Mouse (Mus musculus) lung, postnatal 25 days (tissue): Measurements from ENCODE around the gene Ctla4.

Source experiments
- DNase-seq: peaks from one replicate; pipeline ENCODE4 v3.0.0; 2022; ENCODE audit warnings: low spot score

The Ctla4 gene

GRCm38 (mm10) chr1:60866043-60866442, 20.8 kb upstream of the Ctla4 start:
- no peak for DNase-seq

GRCm38 (mm10) chr1:60868333-60869277, 18.2 kb upstream of the Ctla4 start:
- peak; percentile 60 for DNase-seq

- no peak for DNase-seq
Observed at GRCm38 (mm10) chr1:60875267-60875666, 11.5 kb upstream of the Ctla4 start.

DNA sequence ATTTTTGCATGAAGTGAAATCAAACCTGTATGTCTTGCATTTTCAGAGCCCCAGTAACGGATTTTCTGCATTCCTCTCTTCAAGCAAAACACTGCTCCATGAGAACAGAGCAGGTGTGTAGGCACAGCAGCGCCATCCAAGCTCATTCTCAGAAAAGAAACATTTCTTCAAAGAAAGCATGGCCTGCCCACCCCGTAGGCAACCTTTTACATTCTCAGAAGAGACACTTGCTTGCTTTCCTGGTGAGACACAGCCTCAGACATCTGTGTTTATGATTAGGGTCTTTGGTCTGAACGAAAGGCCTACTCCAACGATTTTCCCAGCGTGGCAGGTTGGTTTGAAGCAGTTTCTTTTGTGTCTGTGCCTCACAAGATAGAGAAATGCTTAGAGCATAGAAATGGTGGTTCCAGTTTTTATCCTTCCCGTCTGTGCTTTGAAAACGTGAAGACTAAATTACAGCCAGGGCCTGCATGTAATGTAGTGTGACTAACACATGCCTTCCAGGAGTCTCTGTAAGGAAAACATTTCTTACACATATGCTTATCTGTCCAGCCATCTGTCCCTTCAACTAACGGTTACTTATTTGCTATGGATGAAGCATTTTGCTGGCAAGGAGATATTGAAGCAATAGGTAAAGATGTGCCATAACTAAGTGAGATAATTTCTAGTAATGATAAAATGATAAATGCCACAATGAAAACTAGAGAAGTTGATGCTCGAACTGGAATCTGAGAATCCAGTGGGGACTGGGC, 6.5 kb upstream of the Ctla4 start:
- DNase-seq, result no peak

DNA sequence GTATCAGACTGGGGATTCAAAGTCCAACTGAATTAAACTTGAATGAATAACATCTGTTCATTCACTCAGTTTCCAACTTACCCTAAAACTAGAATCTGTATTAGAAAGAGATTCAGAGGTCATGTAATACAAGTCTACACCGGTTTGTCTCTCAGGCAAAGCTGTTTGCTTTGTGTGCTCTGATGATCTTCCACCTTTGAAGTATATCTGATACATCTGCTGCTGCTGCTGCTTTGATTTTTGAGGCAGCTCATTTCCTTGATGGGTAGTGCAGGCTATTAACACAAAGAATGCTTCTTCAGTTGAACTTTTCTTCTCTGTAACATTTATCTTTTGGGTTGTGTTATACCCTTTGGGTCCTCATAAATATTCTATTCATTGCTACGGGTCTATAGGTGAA, 4.0 kb upstream of the Ctla4 start:
- DNase-seq, result no peak

GRCm38 (mm10) chr1:60883279-60883678, 3.5 kb upstream of the Ctla4 start:
- DNase-seq, result no peak

DNA sequence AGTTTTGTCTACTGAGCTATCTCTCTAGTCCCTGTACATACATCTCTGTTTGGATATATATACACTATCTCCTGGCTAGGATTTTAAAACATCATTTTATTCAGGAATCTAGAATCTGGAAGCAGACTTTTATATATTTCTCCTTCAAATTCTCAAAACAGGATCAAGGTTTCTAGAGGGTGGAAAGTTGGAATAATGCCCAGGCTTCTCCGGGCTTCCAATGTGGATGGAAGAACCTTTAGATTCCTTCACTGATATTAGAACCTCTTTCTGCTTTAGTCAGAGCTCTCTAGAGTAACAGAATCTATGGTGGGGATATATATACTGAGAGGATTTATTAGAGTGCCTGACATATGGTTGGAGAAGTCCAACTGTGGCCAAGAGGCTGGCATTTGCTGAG, 2.2 kb upstream of the Ctla4 start:
- DNase-seq, result no peak

DNA sequence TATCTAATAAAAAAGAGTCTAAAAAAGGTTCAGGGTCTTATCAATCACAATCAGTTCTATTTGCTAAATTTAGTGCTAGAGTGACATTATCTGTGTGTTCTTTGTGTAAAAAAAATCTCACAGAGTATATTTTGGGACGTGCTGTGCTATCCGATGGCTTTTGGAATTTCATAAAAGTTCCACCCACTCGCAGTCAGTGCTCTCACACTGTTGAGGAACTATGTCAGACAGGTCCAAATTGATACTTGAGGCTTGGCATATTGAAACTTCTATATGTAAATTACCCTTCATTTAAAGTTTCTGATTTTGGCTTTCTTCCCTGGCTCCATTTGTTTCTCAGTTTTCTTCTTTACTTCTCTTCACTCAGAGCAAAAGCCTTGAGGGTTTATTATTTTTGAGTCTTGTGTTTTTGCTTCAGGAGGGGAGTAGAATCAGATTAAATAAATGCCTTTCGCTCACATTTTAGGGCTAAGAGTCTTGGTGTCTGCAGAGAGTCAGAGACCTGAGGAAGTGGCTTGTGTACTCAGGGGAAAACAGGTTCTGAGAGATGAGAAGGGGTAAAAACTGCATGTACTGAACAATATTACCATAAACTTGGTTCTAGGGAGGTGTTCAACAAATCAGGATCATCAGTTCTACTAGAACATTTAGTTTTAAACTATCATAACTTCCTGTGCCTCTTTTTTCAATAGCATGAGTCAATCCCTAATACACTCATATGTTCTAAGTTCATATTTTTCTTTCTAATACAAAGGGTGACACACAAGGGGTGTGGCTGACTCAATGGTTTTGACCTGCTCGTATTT, 11.5 kb downstream of the Ctla4 start:
- no peak for DNase-seq

GRCm38 (mm10) chr1:60898933-60899210, 12.1 kb downstream of the Ctla4 start:
- no peak for DNase-seq

- no peak for DNase-seq
Observed at GRCm38 (mm10) chr1:60899244-60899643, 12.4 kb downstream of the Ctla4 start.

DNA sequence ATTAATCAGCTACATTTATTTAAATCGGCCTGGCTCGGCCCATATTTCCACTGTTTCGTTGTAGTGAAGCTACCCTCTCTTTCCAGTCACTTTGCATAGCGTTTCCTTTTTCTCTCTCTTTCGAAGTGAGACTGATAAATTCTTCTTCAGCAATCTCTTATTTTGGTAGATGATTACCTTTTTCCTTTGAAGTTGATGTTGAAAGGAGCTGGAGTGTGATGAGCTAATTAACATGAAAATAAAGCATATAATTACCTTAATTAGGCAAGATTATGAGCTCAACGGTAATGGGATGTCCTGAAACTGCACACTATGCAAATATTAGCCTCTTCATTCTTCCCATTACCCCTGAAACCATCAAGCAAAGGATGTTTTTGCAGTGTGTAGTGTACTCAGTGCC, 15.7 kb downstream of the Ctla4 start:
- DNase-seq, result no peak

DNA sequence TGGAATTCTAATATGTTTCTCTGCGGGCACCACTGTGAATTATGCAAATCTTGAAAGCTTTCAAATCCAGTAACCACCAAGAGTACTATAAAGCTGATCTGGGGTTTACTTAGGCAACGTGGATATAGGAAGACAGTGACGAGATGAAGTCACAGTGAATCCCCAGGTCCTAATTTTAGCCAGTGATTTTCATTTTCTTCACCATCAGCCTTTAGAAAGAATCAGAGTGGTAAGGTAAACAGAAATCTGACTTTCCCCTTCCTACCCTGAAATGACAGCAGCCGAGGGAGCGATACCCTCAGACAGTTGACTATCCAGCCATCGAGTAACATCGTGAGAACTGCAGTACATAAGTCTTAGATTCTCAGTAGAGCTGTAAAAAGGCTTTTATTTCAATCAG, 16.3 kb downstream of the Ctla4 start:
- no peak for DNase-seq

DNA sequence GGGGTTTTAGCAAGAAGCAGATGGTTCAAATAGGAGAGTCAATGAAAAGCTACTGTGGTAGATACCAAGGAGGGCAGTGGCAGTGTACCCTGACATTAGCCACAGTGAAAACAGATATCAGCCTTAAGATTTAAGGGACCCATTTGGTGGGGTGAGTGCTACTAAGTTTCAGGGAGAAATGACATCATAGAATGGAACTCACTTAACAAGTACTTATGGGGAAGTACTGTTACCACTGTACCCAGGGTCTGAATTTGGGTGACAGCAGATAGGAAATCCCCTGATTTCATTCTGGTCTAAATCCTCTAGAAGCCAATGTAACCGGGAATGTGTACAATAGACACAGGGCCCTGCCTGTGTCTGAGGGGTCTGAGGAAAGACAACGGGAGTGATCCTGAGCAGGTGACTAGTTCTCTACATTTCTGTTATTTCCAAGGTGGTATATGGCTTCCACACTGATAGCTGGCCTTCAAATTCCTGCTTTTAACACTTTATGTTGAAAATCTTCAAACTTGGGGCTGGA, 17.7 kb downstream of the Ctla4 start:
- no peak for DNase-seq

DNA sequence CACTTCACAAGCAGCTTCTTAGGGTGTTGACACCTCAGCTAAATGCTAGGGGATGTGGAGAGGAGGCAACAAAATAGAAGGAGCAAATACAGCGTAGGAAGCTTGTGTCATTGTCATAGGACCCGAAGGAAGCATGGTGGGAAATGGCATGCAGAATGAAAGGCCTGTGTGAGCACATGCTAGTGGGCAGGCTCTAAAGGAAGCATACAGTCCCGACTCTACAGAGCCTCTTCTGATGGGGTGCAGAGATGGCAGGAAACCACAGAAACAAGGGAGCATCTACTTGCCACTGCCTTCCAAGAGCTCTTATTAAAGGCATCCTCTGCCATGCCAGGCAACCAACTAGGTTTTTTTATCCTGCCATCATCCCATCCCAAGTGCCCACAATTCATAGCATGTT, 20.7 kb downstream of the Ctla4 start:
- no peak for DNase-seq

- peak; percentile 2 for DNase-seq
Observed at GRCm38 (mm10) chr1:60908751-60909161, 22.0 kb downstream of the Ctla4 start.

- no peak for DNase-seq
Observed at GRCm38 (mm10) chr1:60909746-60910145, 22.9 kb downstream of the Ctla4 start.

- no peak for DNase-seq
Observed at GRCm38 (mm10) chr1:60910796-60911195, 24.0 kb downstream of the Ctla4 start.

GRCm38 (mm10) chr1:60911631-60912030, 24.8 kb downstream of the Ctla4 start:
- DNase-seq, result no peak

DNA sequence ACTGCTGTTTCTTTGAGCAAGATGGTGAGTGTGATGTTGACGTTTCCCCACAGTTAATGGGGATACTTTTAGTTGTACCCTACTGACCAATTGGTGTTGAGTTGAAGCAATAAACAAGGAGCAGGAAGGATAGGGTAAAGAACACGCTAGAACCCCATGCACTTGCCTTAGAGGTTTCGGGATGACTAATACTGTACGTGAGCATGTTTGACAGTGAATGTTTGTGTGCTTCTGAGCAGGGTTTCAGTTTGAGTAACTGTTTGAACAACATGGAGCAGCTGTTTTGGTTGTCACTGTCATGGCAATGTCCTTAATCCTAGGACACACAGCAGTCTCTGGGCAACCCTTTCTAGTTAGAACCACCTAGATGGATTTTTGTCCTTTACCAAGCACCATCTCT, 26.5 kb downstream of the Ctla4 start:
- DNase-seq, result no peak

- DNase-seq, result no peak
Observed at GRCm38 (mm10) chr1:60916281-60916781, 29.5 kb downstream of the Ctla4 start.

GRCm38 (mm10) chr1:60920493-60921355, 33.9 kb downstream of the Ctla4 start:
- no peak for DNase-seq
